Mouse (Mus musculus): ENCODE data around the gene Pla2g2c. TPM values are rescaled to one million over a fixed set of nuclear protein-coding genes. Genes with fewer than 3 reads are reported as not detected.

The Pla2g2c gene
- polyA plus RNA-seq, 2 experiments: 0.01 TPM; not detected in 1

- DNase-seq (ENCODE audit: low read depth in 3 of 3, low spot score in 3 of 3): no peak
- H3K9me3 ChIP-seq (ENCODE audit: control insufficient read depth, low read length): no peaks in the 10 kb centered on the region
- H3K27ac ChIP-seq: no peak overlapping the region
- no peak overlapping the region for H3K4me2 ChIP-seq (ENCODE audit: low read depth)
- ATAC-seq (ENCODE audit: insufficient read depth): no peak
- 57% methylated on average over 9 of the region's 9 CpGs for WGBS (ENCODE audit: insufficient replicate concordance)
- H3K36me3 ChIP-seq (replicated peaks; ENCODE audit: control insufficient read depth, insufficient read depth, low read depth): no peaks in the 10 kb centered on the region
- H3K9ac ChIP-seq (replicated peaks): no peak overlapping the region
- H3K27me3 ChIP-seq (ENCODE audit: control insufficient read depth, insufficient read depth, low read length): no peaks in the 10 kb centered on the region
- H3K4me1 ChIP-seq (replicated peaks; ENCODE audit: control insufficient read depth in 2 of 2, insufficient read depth in 2 of 2, low read length in 1 of 2): no peaks in the 10 kb centered on the region
- TF ChIP-seq CTCF (IDR thresholded peaks at IDR 0.05; ENCODE audit: low read depth) (no peak), EP300 (IDR thresholded peaks at IDR 0.05; ENCODE audit: low read depth) (no peak)
- no peak overlapping the region for H3K4me3 ChIP-seq (ENCODE audit: insufficient read depth in 1 of 2, low read depth in 2 of 2, low read length in 2 of 2)
These were observed 22.3 kb downstream of the Pla2g2c start for GRCm38 (mm10) chr4:138746866-138747265.

- no peak for ATAC-seq (ENCODE audit: insufficient read depth)
- H3K9me3 ChIP-seq (ENCODE audit: control insufficient read depth, low read length): no peaks in the 10 kb centered on the region
- H3K9ac ChIP-seq (replicated peaks): no peak overlapping the region
- no peaks in the 10 kb centered on the region for H3K36me3 ChIP-seq (replicated peaks; ENCODE audit: control insufficient read depth, insufficient read depth, low read depth)
- no peak overlapping the region for H3K4me2 ChIP-seq (ENCODE audit: low read depth)
- no peak overlapping the region for H3K27ac ChIP-seq
- H3K4me1 ChIP-seq (replicated peaks; ENCODE audit: control insufficient read depth in 2 of 2, insufficient read depth in 2 of 2, low read length in 1 of 2): no peaks in the 10 kb centered on the region
- no peak overlapping the region for H3K4me3 ChIP-seq (ENCODE audit: insufficient read depth in 1 of 2, low read depth in 2 of 2, low read length in 2 of 2)
- no peak for DNase-seq (ENCODE audit: low read depth in 3 of 3, low spot score in 3 of 3)
- WGBS (ENCODE audit: insufficient replicate concordance): 51% methylated on average over 10 of the region's 10 CpGs
- TF ChIP-seq CTCF (IDR thresholded peaks at IDR 0.05; ENCODE audit: low read depth) (no peak), EP300 (IDR thresholded peaks at IDR 0.05; ENCODE audit: low read depth) (no peak)
- no peaks in the 10 kb centered on the region for H3K27me3 ChIP-seq (ENCODE audit: control insufficient read depth, insufficient read depth, low read length)
These were observed 23.3 kb downstream of the Pla2g2c start for GRCm38 (mm10) chr4:138747851-138748250.

GRCm38 (mm10) chr4:138748369-138749072, 23.9 kb downstream of the Pla2g2c start:
- Histone ChIP-seq H3K27ac (no peak overlapping the region), H3K36me3 (replicated peaks; ENCODE audit: control insufficient read depth, insufficient read depth, low read depth) (no peaks in the 10 kb centered on the region), H3K9me3 (ENCODE audit: control insufficient read depth, low read length) (no peaks in the 10 kb centered on the region), H3K4me1 (replicated peaks; ENCODE audit: control insufficient read depth in 2 of 2, insufficient read depth in 2 of 2, low read length in 1 of 2) (no peaks in the 10 kb centered on the region), H3K4me2 (ENCODE audit: low read depth) (no peak overlapping the region), H3K27me3 (ENCODE audit: control insufficient read depth, insufficient read depth, low read length) (no peaks in the 10 kb centered on the region), H3K9ac (replicated peaks) (no peak overlapping the region), H3K4me3 (ENCODE audit: insufficient read depth in 1 of 2, low read depth in 2 of 2, low read length in 2 of 2) (no peak overlapping the region)
- WGBS (ENCODE audit: insufficient replicate concordance): 34% methylated on average over 8 of the region's 8 CpGs
- no peak for ATAC-seq (ENCODE audit: insufficient read depth)
- no peak for DNase-seq (ENCODE audit: low read depth in 3 of 3, low spot score in 3 of 3)
- TF ChIP-seq EP300 (IDR thresholded peaks at IDR 0.05; ENCODE audit: low read depth): no peak
- TF ChIP-seq CTCF (IDR thresholded peaks at IDR 0.05; ENCODE audit: low read depth): peak; percentile 60

GRCm38 (mm10) chr4:138752603-138753002, 28.0 kb downstream of the Pla2g2c start:
- Histone ChIP-seq H3K27ac (no peak overlapping the region), H3K4me2 (ENCODE audit: low read depth) (no peak overlapping the region), H3K36me3 (replicated peaks; ENCODE audit: control insufficient read depth, insufficient read depth, low read depth) (no peaks in the 10 kb centered on the region), H3K4me1 (replicated peaks; ENCODE audit: control insufficient read depth in 2 of 2, insufficient read depth in 2 of 2, low read length in 1 of 2) (no peaks in the 10 kb centered on the region), H3K4me3 (ENCODE audit: insufficient read depth in 1 of 2, low read depth in 2 of 2, low read length in 2 of 2) (no peak overlapping the region), H3K27me3 (ENCODE audit: control insufficient read depth, insufficient read depth, low read length) (no peaks in the 10 kb centered on the region), H3K9me3 (ENCODE audit: control insufficient read depth, low read length) (no peaks in the 10 kb centered on the region), H3K9ac (replicated peaks) (no peak overlapping the region)
- DNase-seq (ENCODE audit: low read depth in 3 of 3, low spot score in 3 of 3) (no peak), ATAC-seq (ENCODE audit: insufficient read depth) (no peak)
- 83% methylated on average over 6 of the region's 6 CpGs for WGBS (ENCODE audit: insufficient replicate concordance)
- TF ChIP-seq EP300 (IDR thresholded peaks at IDR 0.05; ENCODE audit: low read depth): no peak
- 0 out of 2 replicates have a peak, but pooled peaks have one; percentile 6 for TF ChIP-seq CTCF (IDR thresholded peaks at IDR 0.05; ENCODE audit: low read depth)

- DNase-seq (ENCODE audit: low read depth in 3 of 3, low spot score in 3 of 3) (no peak), ATAC-seq (ENCODE audit: insufficient read depth) (no peak)
- Histone ChIP-seq H3K9ac (replicated peaks) (no peak overlapping the region), H3K4me2 (ENCODE audit: low read depth) (no peak overlapping the region), H3K27ac (no peak overlapping the region), H3K4me1 (replicated peaks; ENCODE audit: control insufficient read depth in 2 of 2, insufficient read depth in 2 of 2, low read length in 1 of 2) (no peaks in the 10 kb centered on the region), H3K27me3 (ENCODE audit: control insufficient read depth, insufficient read depth, low read length) (no peaks in the 10 kb centered on the region), H3K4me3 (ENCODE audit: insufficient read depth in 1 of 2, low read depth in 2 of 2, low read length in 2 of 2) (no peak overlapping the region), H3K36me3 (replicated peaks; ENCODE audit: control insufficient read depth, insufficient read depth, low read depth) (no peaks in the 10 kb centered on the region), H3K9me3 (ENCODE audit: control insufficient read depth, low read length) (no peaks in the 10 kb centered on the region)
- TF ChIP-seq CTCF (IDR thresholded peaks at IDR 0.05; ENCODE audit: low read depth) (no peak), EP300 (IDR thresholded peaks at IDR 0.05; ENCODE audit: low read depth) (no peak)
- 69% methylated on average over 3 of the region's 3 CpGs for WGBS (ENCODE audit: insufficient replicate concordance)
These were observed 29.0 kb downstream of the Pla2g2c start for GRCm38 (mm10) chr4:138753608-138754007.
